Mouse (Mus musculus): ENCODE results near the gene Gm2a. TPM values are rescaled to one million over a fixed set of nuclear protein-coding genes. Genes with fewer than 3 reads are reported as not detected.

The Gm2a gene
- total and polyA plus RNA-seq, 2 experiments from 2014 or later = 19.9 to 48.4 TPM

GRCm38 (mm10) chr11:55116004-55116403 lies 18.1 kb downstream of the Gm2a start:
- DNase-seq (no peak), ATAC-seq (no peak)
- H3K9me3 ChIP-seq (ENCODE audit: low read length) = no peaks in the 10 kb centered on the region
- H3K4me2 ChIP-seq (ENCODE audit: low read depth) = no peak overlapping the region
- no peak for TF ChIP-seq CTCF (IDR thresholded peaks at IDR 0.05; ENCODE audit: low read depth)
- H3K36me3 ChIP-seq (ENCODE audit: insufficient read depth) = no peaks in the 10 kb centered on the region
- no peak overlapping the region for H3K9ac ChIP-seq
- H3K4me1 ChIP-seq (ENCODE audit: insufficient read depth) = no peaks in the 10 kb centered on the region
- WGBS = 92% methylated on average over 3 of the region's 3 CpGs
- no peaks in the 10 kb centered on the region for H3K27me3 ChIP-seq (ENCODE audit: insufficient read depth, low read length)
- no peak overlapping the region for H3K27ac ChIP-seq (ENCODE audit: low read depth, low read length)
- no peak overlapping the region for H3K4me3 ChIP-seq (ENCODE audit: low read depth, low read length)

GRCm38 (mm10) chr11:55117031-55117430 lies 19.1 kb downstream of the Gm2a start:
- H3K27ac ChIP-seq (ENCODE audit: low read depth, low read length) = no peak overlapping the region
- no peaks in the 10 kb centered on the region for H3K27me3 ChIP-seq (ENCODE audit: insufficient read depth, low read length)
- no peak for DNase-seq
- no peak for TF ChIP-seq CTCF (IDR thresholded peaks at IDR 0.05; ENCODE audit: low read depth)
- H3K9ac ChIP-seq = no peak overlapping the region
- H3K36me3 ChIP-seq (ENCODE audit: insufficient read depth) = no peaks in the 10 kb centered on the region
- H3K9me3 ChIP-seq (ENCODE audit: low read length) = no peaks in the 10 kb centered on the region
- ATAC-seq = no peak
- 96% methylated on average over 2 of the region's 2 CpGs for WGBS
- no peak overlapping the region for H3K4me2 ChIP-seq (ENCODE audit: low read depth)
- H3K4me1 ChIP-seq (ENCODE audit: insufficient read depth) = no peaks in the 10 kb centered on the region
- H3K4me3 ChIP-seq (ENCODE audit: low read depth, low read length) = no peak overlapping the region

GRCm38 (mm10) chr11:55120279-55120678 lies 22.4 kb downstream of the Gm2a start:
- H3K4me2 ChIP-seq (ENCODE audit: low read depth) = no peak overlapping the region
- no peak overlapping the region for H3K4me3 ChIP-seq (ENCODE audit: low read depth, low read length)
- H3K27me3 ChIP-seq (ENCODE audit: insufficient read depth, low read length) = no peaks in the 10 kb centered on the region
- ATAC-seq (no peak), DNase-seq (no peak)
- H3K4me1 ChIP-seq (ENCODE audit: insufficient read depth) = no peaks in the 10 kb centered on the region
- no peak overlapping the region for H3K9ac ChIP-seq
- no peak overlapping the region for H3K27ac ChIP-seq (ENCODE audit: low read depth, low read length)
- no peak for TF ChIP-seq CTCF (IDR thresholded peaks at IDR 0.05; ENCODE audit: low read depth)
- H3K9me3 ChIP-seq (ENCODE audit: low read length) = no peaks in the 10 kb centered on the region
- H3K36me3 ChIP-seq (ENCODE audit: insufficient read depth) = no peaks in the 10 kb centered on the region

GRCm38 (mm10) chr11:55120821-55121271 lies 22.9 kb downstream of the Gm2a start:
- WGBS = 74% methylated on average over 8 of the region's 8 CpGs
- no peaks in the 10 kb centered on the region for H3K9me3 ChIP-seq (ENCODE audit: low read length)

GRCm38 (mm10) chr11:55121430-55121829 lies 23.5 kb downstream of the Gm2a start:
- no peaks in the 10 kb centered on the region for H3K4me1 ChIP-seq (ENCODE audit: insufficient read depth)
- H3K9ac ChIP-seq = no peak overlapping the region
- H3K27ac ChIP-seq (ENCODE audit: low read depth, low read length) = no peak overlapping the region
- TF ChIP-seq CTCF (IDR thresholded peaks at IDR 0.05; ENCODE audit: low read depth) = no peak
- H3K27me3 ChIP-seq (ENCODE audit: insufficient read depth, low read length) = no peaks in the 10 kb centered on the region
- no peaks in the 10 kb centered on the region for H3K9me3 ChIP-seq (ENCODE audit: low read length)
- 89% methylated on average over 1 of the region's 1 CpGs for WGBS
- ATAC-seq (no peak), DNase-seq (no peak)
- H3K4me2 ChIP-seq (ENCODE audit: low read depth) = no peak overlapping the region
- no peaks in the 10 kb centered on the region for H3K36me3 ChIP-seq (ENCODE audit: insufficient read depth)
- H3K4me3 ChIP-seq (ENCODE audit: low read depth, low read length) = no peak overlapping the region

More at GRCm38 (mm10) chr11:55120821-55121271, 22.9 kb downstream of the Gm2a start:
- no peaks in the 10 kb centered on the region for H3K27me3 ChIP-seq (ENCODE audit: insufficient read depth, low read length)
- no peak overlapping the region for H3K4me3 ChIP-seq (ENCODE audit: low read depth, low read length)
- no peak for TF ChIP-seq CTCF (IDR thresholded peaks at IDR 0.05; ENCODE audit: low read depth)
- H3K9ac ChIP-seq = no peak overlapping the region
- no peaks in the 10 kb centered on the region for H3K4me1 ChIP-seq (ENCODE audit: insufficient read depth)
- H3K27ac ChIP-seq (ENCODE audit: low read depth, low read length) = no peak overlapping the region
- H3K36me3 ChIP-seq (ENCODE audit: insufficient read depth) = no peaks in the 10 kb centered on the region
- no peak for ATAC-seq
- H3K4me2 ChIP-seq (ENCODE audit: low read depth) = no peak overlapping the region
- DNase-seq = no peak

GRCm38 (mm10) chr11:55126663-55127062 lies 28.7 kb downstream of the Gm2a start:
- WGBS = 86% methylated on average over 3 of the region's 3 CpGs
- DNase-seq = no peak
- Histone ChIP-seq H3K27me3 (ENCODE audit: insufficient read depth, low read length) (no peaks in the 10 kb centered on the region), H3K4me2 (ENCODE audit: low read depth) (no peak overlapping the region), H3K36me3 (ENCODE audit: insufficient read depth) (no peaks in the 10 kb centered on the region), H3K27ac (ENCODE audit: low read depth, low read length) (no peak overlapping the region), H3K9me3 (ENCODE audit: low read length) (no peaks in the 10 kb centered on the region), H3K4me3 (ENCODE audit: low read depth, low read length) (no peak overlapping the region), H3K9ac (no peak overlapping the region), H3K4me1 (ENCODE audit: insufficient read depth) (no peaks in the 10 kb centered on the region)
- TF ChIP-seq CTCF (IDR thresholded peaks at IDR 0.05; ENCODE audit: low read depth) = no peak
- no peak for ATAC-seq

- Histone ChIP-seq H3K27ac (ENCODE audit: low read depth, low read length) (no peak overlapping the region), H3K4me3 (ENCODE audit: low read depth, low read length) (no peak overlapping the region), H3K27me3 (ENCODE audit: insufficient read depth, low read length) (no peaks in the 10 kb centered on the region), H3K9me3 (ENCODE audit: low read length) (no peaks in the 10 kb centered on the region), H3K36me3 (ENCODE audit: insufficient read depth) (no peaks in the 10 kb centered on the region), H3K4me1 (ENCODE audit: insufficient read depth) (no peaks in the 10 kb centered on the region), H3K4me2 (ENCODE audit: low read depth) (no peak overlapping the region), H3K9ac (no peak overlapping the region)
- 25% methylated on average over 6 of the region's 6 CpGs for WGBS
- ATAC-seq = peak; percentile 29; the same call in 1 of the 2 replicates
- DNase-seq = no peak
- TF ChIP-seq CTCF (IDR thresholded peaks at IDR 0.05; ENCODE audit: low read depth) = no peak
Observed at GRCm38 (mm10) chr11:55127937-55128336, 30.0 kb downstream of the Gm2a start.

GRCm38 (mm10) chr11:55128411-55128810 lies 30.5 kb downstream of the Gm2a start:
- Histone ChIP-seq H3K9me3 (ENCODE audit: low read length) (no peaks in the 10 kb centered on the region), H3K4me1 (ENCODE audit: insufficient read depth) (no peaks in the 10 kb centered on the region), H3K36me3 (ENCODE audit: insufficient read depth) (no peaks in the 10 kb centered on the region), H3K4me3 (ENCODE audit: low read depth, low read length) (no peak overlapping the region), H3K27ac (ENCODE audit: low read depth, low read length) (no peak overlapping the region), H3K27me3 (ENCODE audit: insufficient read depth, low read length) (no peaks in the 10 kb centered on the region), H3K4me2 (ENCODE audit: low read depth) (no peak overlapping the region), H3K9ac (no peak overlapping the region)
- TF ChIP-seq CTCF (IDR thresholded peaks at IDR 0.05; ENCODE audit: low read depth) = no peak
- WGBS = 44% methylated on average over 3 of the region's 3 CpGs
- DNase-seq = no peak
- no peak for ATAC-seq
